Mouse (Mus musculus) CD4-positive, CD25-positive, alpha-beta regulatory T cell, adult 9 weeks (primary cell): ENCODE data around the gene Sirt2. TPM values are rescaled to one million over a fixed set of nuclear protein-coding genes. Genes with fewer than 3 reads are reported as not detected.

Source experiments
- polyA plus RNA-seq: library from polyadenylated mRNA; unstranded; fragments of 100-300 nt; shearing (Covaris generic); gene quantifications from one replicate; pipeline ENCODE4 v1.2.1, GENCODE M21; 2017

Sirt2 gene
- 88.8 TPM for polyA plus RNA-seq

DNA sequence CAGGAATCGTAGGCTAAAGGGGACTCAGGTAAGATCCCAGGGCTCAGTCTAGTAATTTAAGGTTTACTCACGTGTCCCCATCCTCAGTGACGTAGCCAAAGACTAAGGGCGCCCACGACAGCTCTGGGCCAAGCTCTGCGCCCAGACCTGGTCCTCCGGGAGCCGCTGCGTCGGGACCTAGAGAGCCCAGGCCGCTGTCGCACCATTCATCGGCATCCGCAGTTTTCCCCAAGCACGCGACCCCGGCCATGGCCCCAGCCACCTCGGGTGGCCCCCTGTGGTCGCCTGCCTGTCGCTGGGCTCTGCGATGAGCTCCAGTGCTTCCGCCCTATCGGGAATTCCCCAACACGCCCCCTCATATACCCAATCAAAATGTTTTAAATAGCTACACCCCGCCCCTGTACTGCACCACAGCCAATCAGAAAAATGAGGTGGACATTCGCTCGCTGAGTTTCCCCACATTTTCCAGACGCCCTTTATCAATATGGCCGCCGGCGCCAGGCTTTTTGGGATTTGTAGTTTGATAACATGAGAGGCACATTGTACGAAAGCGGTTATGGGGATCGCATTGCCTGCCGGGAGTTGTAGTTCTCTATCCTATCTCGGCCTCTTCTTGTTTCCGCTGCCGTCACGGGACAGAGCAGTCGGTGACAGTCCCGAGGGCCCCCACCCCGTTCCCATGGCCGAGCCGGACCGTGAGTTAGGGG is at the start of gene Sirt2:
Gene Sirt2, plus strand, starts transcription at position 563 of the 707 bp plus-strand sequence.

DNA sequence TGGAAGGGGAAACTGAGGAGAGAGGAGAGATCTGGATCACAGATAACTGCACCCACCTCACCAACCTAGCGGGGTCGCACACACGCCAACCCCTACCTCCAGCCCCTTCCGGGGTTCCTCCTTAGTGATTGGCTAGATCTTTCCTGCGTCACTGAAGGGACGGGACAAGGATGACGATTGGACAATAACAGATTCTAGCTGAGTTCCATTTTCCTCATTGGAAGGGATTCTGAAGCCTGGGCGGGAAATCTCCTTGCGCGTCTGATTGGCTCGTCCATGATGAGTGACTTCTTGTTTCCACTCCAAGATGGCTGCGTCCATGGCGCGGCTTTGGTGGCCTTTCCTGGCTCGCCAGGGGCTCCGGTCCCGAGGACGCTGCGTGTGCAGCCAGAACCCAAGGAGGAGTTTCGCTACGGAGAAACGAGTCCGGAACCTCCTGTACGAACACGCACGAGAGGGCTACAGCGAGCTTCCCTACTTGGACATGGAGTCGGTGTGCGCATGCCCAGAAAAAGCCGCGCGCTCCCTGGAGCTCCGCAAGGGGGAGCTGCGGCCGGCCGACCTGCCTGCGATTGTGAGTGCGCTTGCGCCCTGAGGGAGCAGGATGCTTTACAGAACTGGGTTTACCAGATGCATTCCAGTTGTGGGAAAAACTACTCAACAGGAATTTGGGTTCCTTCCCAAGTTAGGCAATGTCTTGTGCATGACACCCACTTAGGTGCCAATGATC is 24.7 kb upstream of the Sirt2 start, which contains the start of the genes Mrps12 and Sars2:
Gene Mrps12, minus strand, starts transcription at position 112 of the 730 bp plus-strand sequence.
Gene Sars2, plus strand, starts transcription at position 284 of the 730 bp plus-strand sequence.

DNA sequence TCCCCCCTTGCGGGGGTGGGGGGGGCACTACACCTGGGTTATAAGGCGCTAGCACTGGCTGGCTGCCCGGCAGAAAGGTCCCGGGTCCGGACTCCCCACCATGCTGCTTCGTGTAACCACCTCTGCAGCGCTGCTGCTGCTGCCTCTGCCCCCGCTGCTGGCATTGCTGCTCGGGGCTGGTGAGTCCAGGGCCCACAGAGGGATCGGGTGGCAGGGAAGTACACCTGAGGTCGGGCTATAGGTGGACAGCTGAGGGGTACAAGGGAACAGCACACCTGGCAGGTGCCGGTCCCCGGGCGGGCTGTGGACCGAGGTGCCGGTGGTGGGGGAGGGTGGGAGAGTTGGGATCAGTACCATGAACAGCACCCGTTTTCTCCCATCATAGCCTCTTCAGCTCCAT is 10.5 kb upstream of the Sirt2 start, which contains the start of gene Ccer2:
Gene Ccer2, plus strand, starts transcription at position 96 of the 400 bp plus-strand sequence.

DNA sequence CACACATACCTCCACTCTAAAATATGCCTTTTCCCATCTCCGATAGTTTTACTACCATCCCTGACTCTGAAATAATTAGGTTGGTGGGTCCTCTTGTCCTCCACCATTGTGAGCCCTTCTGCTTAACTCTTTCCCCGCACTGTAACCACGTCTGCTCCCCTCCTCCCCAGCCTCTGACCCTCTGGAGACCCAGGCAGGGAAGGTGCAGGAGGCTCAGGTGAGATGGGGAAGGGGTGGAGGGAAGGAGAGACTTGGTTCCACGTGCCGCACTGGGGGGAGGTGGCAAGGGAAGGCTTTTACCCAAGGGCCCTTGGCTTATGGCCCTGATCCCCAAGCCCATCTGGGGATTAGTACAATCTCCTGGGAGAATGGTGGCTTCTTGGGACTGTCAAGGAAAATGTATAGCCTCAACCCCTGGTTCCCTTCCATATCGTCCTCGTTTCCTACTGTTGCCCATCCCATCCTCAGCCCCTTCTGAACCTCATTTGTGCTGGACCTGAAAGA is 979 bp downstream of the Sirt2 start, which contains the start of gene Nfkbib:
Gene Nfkbib, minus strand, starts transcription at position 51 of the 504 bp plus-strand sequence.

DNA sequence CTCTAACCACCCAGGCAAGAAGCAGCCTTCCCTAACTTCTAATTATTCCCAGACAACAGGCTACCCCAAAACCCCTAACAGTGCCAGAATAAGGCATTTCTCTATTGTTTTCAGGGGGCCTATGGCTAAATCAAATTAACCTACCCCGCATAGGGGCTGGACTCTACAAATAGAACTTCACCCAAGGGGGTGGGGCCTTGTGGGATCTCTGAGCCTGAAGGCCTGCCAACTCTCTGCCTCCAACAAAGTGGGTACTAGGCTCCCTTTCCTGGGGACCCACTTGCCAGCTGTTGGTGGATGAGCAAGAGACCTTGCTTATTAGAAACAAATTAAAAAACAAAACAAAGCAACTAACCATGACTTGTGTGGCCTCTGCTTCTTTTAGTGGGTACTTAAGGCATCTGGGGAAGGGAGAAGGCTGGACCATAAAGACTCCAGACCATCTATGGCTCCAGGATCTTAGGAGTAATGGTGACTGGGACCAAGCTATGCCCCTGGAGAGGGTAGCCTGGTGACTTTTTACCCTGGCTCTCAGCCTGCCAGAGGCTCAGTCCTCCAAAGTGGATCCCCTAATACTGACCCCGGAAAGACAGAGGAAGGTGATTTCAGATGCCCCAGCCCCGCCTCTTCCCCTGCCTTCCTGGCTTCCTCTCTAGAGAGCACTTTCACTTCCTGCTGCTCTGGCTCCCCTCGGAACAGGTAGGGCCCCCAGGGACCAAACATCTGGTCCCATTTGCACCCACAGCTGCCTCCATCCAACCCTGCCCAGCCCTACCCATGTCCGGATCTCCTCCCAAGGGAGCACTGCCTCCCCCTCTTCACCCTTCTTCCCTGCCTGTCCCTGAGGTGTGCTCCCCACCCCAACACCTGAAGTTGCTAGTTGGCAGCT is 22.0 kb downstream of the Sirt2 start, which contains the start of gene Rinl:
Gene Rinl, plus strand, starts transcription at position 663 of the 889 bp plus-strand sequence.

DNA sequence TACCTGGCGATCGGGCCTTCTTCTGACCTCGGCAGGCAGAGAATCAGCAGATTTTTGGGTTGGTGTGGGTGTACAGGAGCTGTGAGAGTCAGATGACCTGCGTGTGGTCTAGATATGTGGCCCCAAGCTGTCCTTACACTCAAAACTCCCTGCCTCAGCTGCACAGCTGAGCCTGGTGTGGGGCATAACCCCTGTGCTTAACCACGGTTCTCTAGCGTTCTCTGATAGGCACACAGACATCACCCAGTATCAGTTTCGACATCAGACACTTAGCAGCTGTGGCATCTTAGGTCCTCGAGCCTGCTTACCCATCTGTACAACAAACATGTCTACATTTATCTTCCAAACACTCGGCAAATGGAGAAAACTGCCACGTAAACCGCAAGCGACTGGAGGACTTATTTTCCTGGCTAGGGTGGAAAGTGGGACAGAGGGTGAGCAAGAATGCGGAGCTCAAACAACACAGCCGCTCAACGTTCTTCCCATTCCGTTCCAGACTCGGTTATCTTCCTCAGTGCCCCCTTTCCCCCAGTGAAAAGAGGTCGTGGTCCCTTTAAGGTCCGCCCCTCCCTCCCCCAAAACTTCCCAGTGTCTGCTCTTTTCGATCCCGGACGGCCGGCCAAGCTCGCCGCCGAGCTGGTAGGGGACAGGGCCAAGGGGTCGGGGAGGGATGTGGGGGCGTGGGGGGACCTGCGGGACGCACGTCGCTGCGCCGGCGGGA is 41.8 kb downstream of the Sirt2 start, which contains the start of gene Hnrnpl:
Gene Hnrnpl, plus strand, starts transcription at position 321 of the 721 bp plus-strand sequence.

DNA sequence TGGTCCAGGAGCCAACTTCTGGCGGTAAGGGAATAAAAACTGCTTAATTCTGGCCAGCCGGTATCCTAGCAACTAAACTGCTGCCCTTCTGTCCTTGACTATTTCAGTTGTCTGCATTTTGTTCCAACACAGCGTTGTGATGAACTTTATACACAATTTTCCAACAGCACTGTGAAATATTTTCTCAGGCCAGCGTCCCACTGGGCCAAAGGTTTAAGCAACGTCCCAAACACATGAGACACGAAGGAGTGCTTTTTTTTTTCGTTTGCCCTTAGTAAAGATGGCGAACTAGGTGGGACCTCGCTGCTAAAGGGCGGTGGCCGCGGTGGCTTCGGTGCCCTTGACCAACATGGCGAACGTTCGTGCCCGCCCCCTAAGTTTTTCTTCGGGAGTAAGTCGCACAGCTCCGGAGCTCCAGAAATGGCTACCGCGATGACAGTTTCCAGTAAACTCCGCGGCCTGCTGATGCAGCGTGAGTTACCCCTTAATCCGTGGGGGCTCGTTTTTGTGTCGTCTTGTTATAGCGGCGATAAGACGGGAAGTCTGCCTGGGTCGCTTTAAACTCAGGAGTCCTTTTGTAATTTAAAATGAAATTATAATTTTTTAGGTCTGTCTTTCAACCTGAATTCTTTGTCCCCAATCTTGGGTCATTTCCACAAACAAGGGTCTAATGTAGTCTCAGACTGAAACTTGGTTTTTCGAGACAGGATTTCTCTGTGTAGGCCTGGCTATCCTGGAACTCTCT is 58.6 kb downstream of the Sirt2 start, which contains the start of gene Ech1:
Gene Ech1, plus strand, starts transcription at position 277 of the 745 bp plus-strand sequence.

DNA sequence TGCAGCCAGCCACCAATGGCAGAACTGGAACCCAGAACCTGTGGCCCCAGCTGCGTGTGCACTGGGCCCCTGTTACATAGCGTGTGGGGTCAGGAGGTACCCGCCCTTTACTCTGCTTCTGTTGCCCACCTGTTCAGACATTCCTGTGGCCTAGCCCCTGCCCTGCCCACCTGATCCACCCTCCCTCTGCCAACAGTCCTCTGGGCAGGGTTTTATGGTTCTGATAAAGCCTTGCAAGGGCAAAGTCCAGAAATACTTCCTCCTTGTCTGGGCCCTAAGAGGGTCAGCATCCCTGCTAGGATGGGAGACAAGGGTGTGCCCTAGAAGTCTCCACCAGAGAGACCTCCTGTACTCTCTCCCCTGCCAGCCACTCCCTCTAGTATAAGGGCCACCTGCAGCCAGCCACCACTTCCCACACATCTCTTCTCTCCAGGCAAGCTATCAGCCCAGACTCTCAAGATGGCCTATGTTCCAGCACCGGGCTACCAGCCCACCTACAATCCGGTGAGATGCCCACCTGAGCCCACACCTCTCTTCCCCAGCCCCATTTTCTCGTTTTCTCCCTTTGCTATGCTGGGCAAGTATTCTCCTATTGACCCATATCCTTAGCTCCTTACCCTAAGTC is 67.3 kb downstream of the Sirt2 start, which contains the start of gene Lgals4:
Gene Lgals4, plus strand, starts transcription at position 132 of the 625 bp plus-strand sequence.

Other genes starting within 250 kb of the Sirt2 start
- gene Ifnl3, start 243.9 kb upstream of the Sirt2 start, polyA plus RNA-seq, result not detected
- not detected for gene Sycn, start 225.8 kb upstream of the Sirt2 start, polyA plus RNA-seq
- not detected for gene Nccrp1, start 219.5 kb upstream of the Sirt2 start, polyA plus RNA-seq
- gene Samd4b, start 168.6 kb upstream of the Sirt2 start, polyA plus RNA-seq, result 4.4 TPM
- 5.0 TPM for gene Pak4, start 168.6 kb upstream of the Sirt2 start, polyA plus RNA-seq
- gene Acp7, start 135.4 kb upstream of the Sirt2 start, polyA plus RNA-seq, result not detected
- gene Fbxo27, start 73.9 kb upstream of the Sirt2 start, polyA plus RNA-seq, result 3.8 TPM
- gene Fbxo17, start 49.9 kb upstream of the Sirt2 start, polyA plus RNA-seq, result 8.0 TPM
- gene Mrps12, start 24.9 kb upstream of the Sirt2 start, polyA plus RNA-seq, result 101 TPM
- 23.2 TPM for gene Sars2, start 24.7 kb upstream of the Sirt2 start, polyA plus RNA-seq
- gene Ccer2, start 10.6 kb upstream of the Sirt2 start, polyA plus RNA-seq, result not detected
- 131 TPM for gene Nfkbib, start 777 bp downstream of the Sirt2 start, polyA plus RNA-seq
- gene Rinl, start 22.2 kb downstream of the Sirt2 start, polyA plus RNA-seq, result 254 TPM
- 106 TPM for gene Hnrnpl, start 41.8 kb downstream of the Sirt2 start, polyA plus RNA-seq
- 216 TPM for gene Ech1, start 58.5 kb downstream of the Sirt2 start, polyA plus RNA-seq
- 26.3 TPM for gene Lgals4, start 67.1 kb downstream of the Sirt2 start, polyA plus RNA-seq
- 2.8 TPM for gene Lgals7, start 97.1 kb downstream of the Sirt2 start, polyA plus RNA-seq
- gene Capn12, start 114.7 kb downstream of the Sirt2 start, polyA plus RNA-seq, result 0.25 TPM
- gene Actn4, start 195.6 kb downstream of the Sirt2 start, polyA plus RNA-seq, result 203 TPM
- 453 TPM for gene Eif3k, start 215.1 kb downstream of the Sirt2 start, polyA plus RNA-seq
- 90.6 TPM for gene Map4k1, start 215.3 kb downstream of the Sirt2 start, polyA plus RNA-seq